Mouse (Mus musculus) small intestine, adult 2 months (tissue): ENCODE measurements around the gene Actr1a. TPM values are rescaled to one million over a fixed set of nuclear protein-coding genes. Genes with fewer than 3 reads are reported as not detected.

Experiments
- H3K27ac ChIP-seq: fragments of 200-500 bp; 2 replicates; pipeline ENCODE4 v1.5.1; 2012; ENCODE audit warnings: low read depth, low read length, control low read depth, inconsistent platforms; ENCODE audit not compliant: insufficient read depth
- H3K27me3 ChIP-seq: fragments of 200-500 bp; 2 replicates; pipeline ENCODE4 v1.6.1; 2012; ENCODE audit warnings: mild to moderate bottlenecking, moderate library complexity, low read length, inconsistent platforms; ENCODE audit not compliant: control insufficient read depth, insufficient read depth
- H3K36me3 ChIP-seq: fragments of 200-500 bp; 2 replicates; pipeline ENCODE4 v1.6.1; 2012; ENCODE audit warnings: mild to moderate bottlenecking, low read length, control low read depth, inconsistent platforms; ENCODE audit not compliant: control insufficient read depth, insufficient read depth
- H3K4me1 ChIP-seq: fragments of 200-500 bp; 2 replicates; pipeline ENCODE4 v1.6.1; 2012; ENCODE audit warnings: low read length, inconsistent platforms, mixed read lengths; ENCODE audit not compliant: control insufficient read depth, insufficient read depth, insufficient read length
- H3K4me3 ChIP-seq: fragments of 200-500 bp; 2 replicates; pipeline ENCODE4 v1.5.1; 2012; ENCODE audit warnings: low read depth, mild to moderate bottlenecking, control low read depth, inconsistent platforms, low read length, moderate library complexity
- CTCF ChIP-seq: fragments of 200-500 bp; IDR thresholded peaks from 2 replicates; pipeline ENCODE4 v1.5.1; 2012; ENCODE audit warnings: low read depth, mild to moderate bottlenecking, control low read depth, inconsistent platforms, low read length, moderate library complexity, mixed read lengths; ENCODE audit not compliant: insufficient replicate concordance, insufficient read length; ENCODE audit errors: extremely low read depth
- POLR2A ChIP-seq: fragments of 200-500 bp; IDR thresholded peaks from 2 replicates; pipeline ENCODE4 v1.6.1; 2012; ENCODE audit warnings: low read depth, mild to moderate bottlenecking, control low read depth, inconsistent platforms, low read length, moderate library complexity
- WGBS: fragments of 180-500 bp; shearing (Covaris S2); methylation state at CpG from one replicate; pipeline ENCODE4 v1.1.7; 2018; 5-methylcytosine and 5-hydroxymethylcytosine counted together
- polyA plus RNA-seq: library from polyadenylated mRNA; depleted of rRNA; stranded (reverse); fragments of >200 nt; gene quantifications from 2 replicates; pipeline ENCODE4 v1.2.3, GENCODE M21; 2012; rRNA removed

The Actr1a gene
- polyA plus RNA-seq, 1 experiment, result 78.0 TPM

- Histone ChIP-seq H3K36me3 (peaks cover 11% of the 10 kb centered on the region; the same call in 1 of the 2 replicates), H3K4me1 (peaks cover 15% of the 10 kb centered on the region), H3K27me3 (peaks cover 4% of the 10 kb centered on the region; the same call in 1 of the 2 replicates), H3K27ac (no peak overlapping the region), H3K4me3 (no peak overlapping the region)
- TF ChIP-seq CTCF (no peak), POLR2A (no peak)
- 92% methylated on average over 12 of the region's 12 CpGs for WGBS
These were observed 64.9 kb downstream of the Actr1a start for GRCm38 (mm10) chr19:46330696-46331095.

DNA sequence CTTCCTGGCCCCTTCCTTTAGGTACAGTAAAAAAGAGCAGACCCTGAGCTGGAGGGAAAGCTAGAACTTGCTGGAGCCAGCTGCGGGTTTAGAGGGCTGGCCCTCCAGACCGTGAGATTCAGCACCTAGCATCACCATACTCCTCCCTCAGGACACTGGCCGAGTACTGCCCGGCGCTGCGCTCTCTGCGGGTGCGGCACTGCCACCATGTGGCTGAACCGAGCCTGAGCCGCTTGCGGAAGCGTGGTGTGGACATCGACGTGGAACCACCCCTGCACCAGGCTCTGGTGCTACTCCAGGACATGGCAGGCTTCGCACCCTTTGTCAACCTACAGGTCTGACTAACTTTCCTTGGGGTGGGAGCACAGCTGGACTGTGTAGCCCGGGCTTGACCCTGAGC is 65.6 kb downstream of the Actr1a start:
- WGBS, result 6% methylated on average over 16 of the region's 16 CpGs
- H3K27ac ChIP-seq, result no peak overlapping the region
- H3K4me3 ChIP-seq, result no peak overlapping the region
- H3K27me3 ChIP-seq, result peaks cover 7% of the 10 kb centered on the region; the same call in 1 of the 2 replicates
- H3K4me1 ChIP-seq, result peaks cover 15% of the 10 kb centered on the region
- peaks cover 11% of the 10 kb centered on the region; the same call in 1 of the 2 replicates for H3K36me3 ChIP-seq
- TF ChIP-seq CTCF (peak; percentile 75), POLR2A (no peak)

GRCm38 (mm10) chr19:46329031-46329641 is 66.4 kb downstream of the Actr1a start:
- Histone ChIP-seq H3K4me3 (peak overlapping the region; percentile 69), H3K36me3 (peaks cover 11% of the 10 kb centered on the region; the same call in 1 of the 2 replicates), H3K27me3 (peaks cover 11% of the 10 kb centered on the region; the same call in 1 of the 2 replicates), H3K27ac (peak overlapping the region; percentile 87), H3K4me1 (peaks cover 15% of the 10 kb centered on the region)
- TF ChIP-seq CTCF (no peak), POLR2A (no peak)
- WGBS, result 2% methylated on average over 54 of the region's 54 CpGs

DNA sequence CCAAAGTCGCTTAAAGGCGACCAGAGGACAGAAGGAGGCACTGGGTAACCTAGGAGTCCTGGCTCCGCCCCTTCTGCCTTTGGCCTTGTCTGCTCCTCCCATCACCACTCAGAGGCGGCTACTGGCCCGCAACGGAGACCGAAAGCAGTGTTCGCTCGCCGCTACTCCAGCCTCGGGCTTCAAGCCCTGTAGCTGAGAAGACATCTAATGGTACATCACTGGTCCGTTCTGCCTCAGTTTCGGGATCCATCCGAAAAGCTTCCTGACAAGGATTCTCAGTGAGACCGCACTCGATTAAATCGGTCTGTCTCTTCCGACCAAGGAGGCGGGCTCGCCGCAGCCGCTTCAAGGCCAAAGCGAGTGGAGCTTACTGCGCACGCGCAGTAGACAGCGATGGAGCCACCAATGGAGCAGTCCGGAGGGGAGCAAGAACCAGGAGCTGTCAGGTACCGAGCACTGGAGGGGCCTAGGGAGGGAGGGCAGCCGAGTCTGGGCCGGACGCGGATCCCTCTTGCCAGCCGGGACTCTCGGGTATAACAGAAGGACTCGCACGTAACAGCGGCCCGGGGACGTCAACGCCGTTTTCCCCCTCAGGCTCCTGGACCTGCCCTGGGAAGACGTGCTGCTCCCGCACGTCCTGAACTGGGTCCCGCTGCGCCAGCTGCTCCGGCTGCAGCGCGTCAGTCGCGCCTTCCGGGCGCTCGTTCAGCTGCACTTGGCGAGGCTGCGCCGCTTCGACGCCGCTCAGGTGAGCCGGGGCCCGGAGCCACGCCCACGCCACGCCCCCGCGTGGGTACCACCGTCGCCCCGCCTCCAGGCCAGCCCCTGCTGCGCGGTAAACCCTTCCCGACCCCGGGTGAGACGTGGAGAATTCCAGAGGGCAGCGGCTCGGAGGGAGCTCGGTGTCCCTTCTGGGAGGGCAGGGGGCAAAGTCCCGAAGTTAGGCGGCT is 67.2 kb downstream of the Actr1a start, which contains the start of gene Fbxl15:
Fbxl15 (plus strand) TSS at position 104 of the 950 bp plus-strand sequence.
- TF ChIP-seq CTCF (no peak), POLR2A (peak; percentile 55)
- WGBS, result under 1% methylated on average over 81 of the region's 81 CpGs
- Histone ChIP-seq H3K27me3 (peaks cover 11% of the 10 kb centered on the region; the same call in 1 of the 2 replicates), H3K27ac (peak within 1 kb of the TSS; percentile 87), H3K4me1 (peaks cover 15% of the 10 kb centered on the region), H3K4me3 (peak within 1 kb of the TSS; percentile 69), H3K36me3 (peaks cover 11% of the 10 kb centered on the region; the same call in 1 of the 2 replicates)

DNA sequence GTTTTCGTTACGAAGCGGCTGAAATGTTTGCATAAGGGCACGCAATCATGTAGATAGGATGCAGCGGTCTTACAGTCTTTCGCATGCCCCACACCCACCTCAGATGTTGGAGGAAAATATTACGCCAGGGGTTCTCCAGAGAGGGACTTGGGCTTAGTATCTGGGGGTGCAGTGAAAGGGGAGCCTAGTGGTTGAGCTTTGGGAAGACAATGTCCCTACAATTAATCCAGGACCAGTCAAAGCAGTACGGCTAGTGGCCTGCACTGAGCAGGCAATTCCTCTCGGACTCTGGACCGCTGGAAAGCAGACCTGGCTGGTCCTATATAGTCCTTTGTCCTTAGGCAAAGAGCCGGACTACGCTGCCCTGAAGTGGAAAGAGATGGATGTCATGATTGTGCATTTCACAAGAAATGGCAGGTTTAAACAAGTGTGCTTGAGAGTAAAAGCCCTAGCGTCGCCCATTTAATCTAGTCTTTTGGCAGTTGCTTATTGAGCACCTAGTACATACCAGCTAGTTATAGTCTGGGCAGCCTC is 68.0 kb downstream of the Actr1a start:
- peaks cover 11% of the 10 kb centered on the region; the same call in 1 of the 2 replicates for H3K36me3 ChIP-seq
- TF ChIP-seq CTCF (no peak), POLR2A (no peak)
- peak overlapping the region; percentile 69 for H3K4me3 ChIP-seq
- peaks cover 15% of the 10 kb centered on the region for H3K4me1 ChIP-seq
- 15% methylated on average over 14 of the region's 14 CpGs for WGBS
- peaks cover 11% of the 10 kb centered on the region; the same call in 1 of the 2 replicates for H3K27me3 ChIP-seq
- H3K27ac ChIP-seq, result peak overlapping the region; percentile 87; the same call in 1 of the 2 replicates

Other genes starting within 250 kb of the Actr1a start
- not detected in 2 replicates for gene Pitx3, start 247.4 kb downstream of the Actr1a start, polyA plus RNA-seq
- 77.6 and 146 TPM in 2 replicates for gene Gbf1, start 243.2 kb downstream of the Actr1a start, polyA plus RNA-seq
- gene Nfkb2, start 91.4 kb downstream of the Actr1a start, polyA plus RNA-seq, result 41.4 and 89.6 TPM in 2 replicates
- 27.0 and 30.1 TPM in 2 replicates for gene Psd, start 68.6 kb downstream of the Actr1a start, polyA plus RNA-seq
- gene Fbxl15, start 67.6 kb downstream of the Actr1a start, polyA plus RNA-seq, result 37.4 and 60.4 TPM in 2 replicates
- 23.5 and 26.9 TPM in 2 replicates for gene Cuedc2, start 57.0 kb downstream of the Actr1a start, polyA plus RNA-seq
- 29.4 and 36.0 TPM in 2 replicates for gene Mfsd13a, start 54.6 kb downstream of the Actr1a start, polyA plus RNA-seq
- gene 2310034G01Rik, start 45.4 kb downstream of the Actr1a start, polyA plus RNA-seq, result 0.56 and 3.4 TPM in 2 replicates
- 5.8 and 9.4 TPM in 2 replicates for gene Sufu, start 1.1 kb upstream of the Actr1a start, polyA plus RNA-seq
- 42.3 and 54.8 TPM in 2 replicates for gene Trim8, start 106.0 kb upstream of the Actr1a start, polyA plus RNA-seq
- 1.3 and 2.1 TPM in 2 replicates for gene Arl3, start 177.4 kb upstream of the Actr1a start, polyA plus RNA-seq
- gene Sfxn2, start 177.6 kb upstream of the Actr1a start, polyA plus RNA-seq, result 1.3 and 1.6 TPM in 2 replicates
- 24.8 and 42.4 TPM in 2 replicates for gene Wbp1l, start 203.3 kb upstream of the Actr1a start, polyA plus RNA-seq